Mouse (Mus musculus) frontal cortex, postnatal 25 days (tissue): Measurements from ENCODE around the gene Sidt2.

Source experiments
- DNase-seq, 2 experiments: peaks; one replicate each; pipeline ENCODE4 v3.0.0; 2022; ENCODE audit warnings: low spot score in 2 of 2

Gene Sidt2

GRCm38 (mm10) chr9:45911673-45912072 lies 43.4 kb downstream of the Sidt2 start:
- no peak for DNase-seq

- DNase-seq = no peak
These were observed 44.1 kb downstream of the Sidt2 start for GRCm38 (mm10) chr9:45910995-45911394.

GRCm38 (mm10) chr9:45907078-45907428 lies 48.0 kb downstream of the Sidt2 start:
- peak in 1 of 2 experiments; percentile 27 for DNase-seq

- peak; percentile 69 to 80 for DNase-seq
These were observed 48.5 kb downstream of the Sidt2 start, which contains the start of the genes Pcsk7 and Rnf214 for GRCm38 (mm10) chr9:45906355-45907077. Pcsk7 (plus strand) TSS chr9:45906497. Rnf214 (minus strand) TSS chr9:45906911.

GRCm38 (mm10) chr9:45905811-45906237 lies 49.2 kb downstream of the Sidt2 start:
- DNase-seq = no peak

GRCm38 (mm10) chr9:45905196-45905595 lies 49.9 kb downstream of the Sidt2 start:
- no peak for DNase-seq

GRCm38 (mm10) chr9:45893681-45894080 lies 61.4 kb downstream of the Sidt2 start:
- DNase-seq = no peak
